Mouse (Mus musculus) stomach, postnatal 0 days (tissue): ENCODE measurements at regions not wholly inside any gene's neighbourhood (a gene's known extent, or its start where the extent isn't known, plus 50 kb on each side); places are given as distances from the start of the nearest gene placed in this dataset.

Experiments used
- CTCF ChIP-seq: IDR thresholded peaks from 2 replicates; pipeline ENCODE4 v1.5.1; 2016; ENCODE audit warnings: antibody characterized with exemption, low read depth, mild to moderate bottlenecking, moderate library complexity
- EP300 ChIP-seq: optimal IDR thresholded peaks from 2 replicates; pipeline ENCODE3; 2016; ENCODE audit warnings: antibody characterized with exemption

DNA sequence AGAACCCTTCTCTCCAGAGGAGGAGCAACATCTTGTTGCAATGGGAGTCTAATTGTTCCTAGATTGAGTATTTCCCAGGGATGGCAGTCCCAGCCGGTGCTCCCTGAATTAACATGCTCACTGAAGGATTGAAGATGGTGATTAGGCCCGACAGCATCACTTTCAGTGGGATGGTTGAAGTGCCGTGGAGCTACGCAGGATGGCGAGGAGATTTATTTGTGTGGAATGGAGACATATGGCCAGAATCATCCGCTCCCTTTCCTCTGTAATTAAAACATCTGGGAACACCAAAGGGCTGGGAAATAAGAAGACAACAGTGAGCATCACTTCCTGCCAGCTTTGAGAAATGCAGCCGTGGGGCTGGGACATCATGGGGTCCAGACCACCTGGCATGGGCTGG is 512.4 kb downstream of the Dhx35 start:
- TF ChIP-seq CTCF (no peak), EP300 (no peak)
